Mouse (Mus musculus) heart, postnatal 14 days (tissue): ENCODE data around the gene Tlr12. TPM values are rescaled to one million over a fixed set of nuclear protein-coding genes. Genes with fewer than 3 reads are reported as not detected.
"Not testable (repeated sequence)": the region's sequence is repeated elsewhere in the genome, so short reads cannot be mapped to it uniquely, and the experiment has no call there.

Experiments used
- DNase-seq, 2 experiments: peaks; one replicate each; pipeline ENCODE4 v3.0.0; 2021 to 2022
- intact Hi-C: fragments of 180-260 bp; cut with DNase I; formaldehyde crosslinking; loops from one replicate; pipeline ENCODE4 v1.15.1; 2025
- long read RNA-seq, 2 experiments: library from polyadenylated mRNA; stranded (forward); transcript quantifications; one replicate each; pipeline ENCODE4 v2.0.0; 2021
- total RNA-seq, 2 experiments: library from RNA; stranded (reverse); gene quantifications; 2 replicates each; pipeline ENCODE4 v1.2.3; 2021

The Tlr12 gene
- under 1 TPM in 1 of 2 experiments, not detected in 1; 0.76 TPM for total RNA-seq
- long read RNA-seq, experiment 1 = 0 reads
- long read RNA-seq, experiment 2 = 0 reads

GRCm38 (mm10) chr4:128618246-128618911 lies at the start of gene Tlr12:
Gene Tlr12, minus strand, starts transcription at chr4:128618619.
- intact Hi-C loops = no loop called here
- no peak for DNase-seq

- DNase-seq, intact Hi-C loops: not testable (repeated sequence)
Measured at GRCm38 (mm10) chr4:128667195-128667594, 48.8 kb upstream of the Tlr12 start.

- peak in 1 of 2 experiments; percentile 35 for DNase-seq
- intact Hi-C loops = not testable (repeated sequence)
Measured at GRCm38 (mm10) chr4:128666362-128666761, 47.9 kb upstream of the Tlr12 start.

- no peak for DNase-seq
- intact Hi-C loops = no loop called here
Measured at GRCm38 (mm10) chr4:128664002-128664401, 45.6 kb upstream of the Tlr12 start.

GRCm38 (mm10) chr4:128661063-128661462 lies 42.6 kb upstream of the Tlr12 start:
- intact Hi-C loops = no loop called here
- DNase-seq = no peak

GRCm38 (mm10) chr4:128660196-128660595 lies 41.8 kb upstream of the Tlr12 start:
- no peak for DNase-seq
- intact Hi-C loops = no loop called here

- intact Hi-C loops = no loop called here
- no peak for DNase-seq
Measured at GRCm38 (mm10) chr4:128655446-128655845, 37.0 kb upstream of the Tlr12 start.

- peak; percentile 87 to 90 for DNase-seq
- intact Hi-C loops = no loop called here
Measured at GRCm38 (mm10) chr4:128654505-128655381, 36.3 kb upstream of the Tlr12 start, which contains the start of gene Phc2. Gene Phc2, plus strand, starts transcription at chr4:128654702.

GRCm38 (mm10) chr4:128652584-128653298 lies 34.3 kb upstream of the Tlr12 start:
- intact Hi-C loops = no loop called here
- no peak for DNase-seq

GRCm38 (mm10) chr4:128651530-128651929 lies 33.1 kb upstream of the Tlr12 start:
- DNase-seq = no peak
- intact Hi-C loops = no loop called here

GRCm38 (mm10) chr4:128648567-128649255 lies 30.3 kb upstream of the Tlr12 start:
- intact Hi-C loops = no loop called here
- no peak for DNase-seq

GRCm38 (mm10) chr4:128646762-128647161 lies 28.3 kb upstream of the Tlr12 start:
- no peak for DNase-seq
- intact Hi-C loops = no loop called here

GRCm38 (mm10) chr4:128645896-128646295 lies 27.5 kb upstream of the Tlr12 start:
- no peak for DNase-seq
- intact Hi-C loops = no loop called here

- no peak for DNase-seq
- intact Hi-C loops = no loop called here
Measured at GRCm38 (mm10) chr4:128641766-128642717, 23.6 kb upstream of the Tlr12 start.

- intact Hi-C loops = no loop called here
- no peak for DNase-seq
Measured at GRCm38 (mm10) chr4:128638265-128638923, 20.0 kb upstream of the Tlr12 start.

GRCm38 (mm10) chr4:128637250-128637649 lies 18.8 kb upstream of the Tlr12 start:
- intact Hi-C loops = no loop called here
- DNase-seq = peak; percentile 16 to 22

- no peak for DNase-seq
- intact Hi-C loops = no loop called here
Measured at GRCm38 (mm10) chr4:128635894-128636585, 17.6 kb upstream of the Tlr12 start.

- no peak for DNase-seq
- intact Hi-C loops = no loop called here
Measured at GRCm38 (mm10) chr4:128635451-128635850, 17.0 kb upstream of the Tlr12 start.
